Mouse (Mus musculus): Measurements from ENCODE around the gene Lingo2. TPM values are rescaled to one million over a fixed set of nuclear protein-coding genes. Genes with fewer than 3 reads are reported as not detected.
"Not testable (repeated sequence)": the region's sequence is repeated elsewhere in the genome, so short reads cannot be mapped to it uniquely, and the experiment has no call there.

The Lingo2 gene
- total RNA-seq, 4 experiments from 2014 or later = not detected

- DNase-seq (ENCODE audit: low spot score in 2 of 2) = not testable (repeated sequence)
These were observed 1262.9 kb downstream of the Lingo2 start for GRCm38 (mm10) chr4:35688498-35689240.

Small RNA genes within 50 kb of the gene (microRNA-seq; reads per million reads assigned to microRNA genes)
- not detected for gene Mir873a
- gene Mir873b = not detected
- gene Mir876 = not detected

Data from gastrocnemius, adult 8-10 months (tissue).